Mouse (Mus musculus) forebrain, embryonic 13.5 days (tissue): ENCODE measurements around the gene Mefv. TPM values are rescaled to one million over a fixed set of nuclear protein-coding genes. Genes with fewer than 3 reads are reported as not detected.
"Not testable (repeated sequence)": the region's sequence is repeated elsewhere in the genome, so short reads cannot be mapped to it uniquely, and the experiment has no call there.

Experiments used
- ATAC-seq: fragments of 200-750 bp; cut with Nextera tagmentation; 2 replicates; pipeline ENCODE4 v1.8.0; 2017
- H3K27ac ChIP-seq: fragments of 300-500 bp; sonication (generic); 2 replicates; pipeline ENCODE4 v1.5.1; 2015; ENCODE audit warnings: inconsistent platforms, mild to moderate bottlenecking, moderate library complexity
- H3K27me3 ChIP-seq: fragments of 300-500 bp; sonication (generic); 2 replicates; pipeline ENCODE4 v1.6.1; 2015; ENCODE audit warnings: mild to moderate bottlenecking, inconsistent platforms
- H3K36me3 ChIP-seq: fragments of 300-500 bp; sonication (generic); 2 replicates; pipeline ENCODE4 v1.6.1; 2015; ENCODE audit warnings: mild to moderate bottlenecking, inconsistent platforms; ENCODE audit not compliant: poor library complexity, severe bottlenecking
- H3K4me1 ChIP-seq: fragments of 300-500 bp; sonication (generic); 2 replicates; pipeline ENCODE4 v1.6.1; 2015; ENCODE audit warnings: inconsistent platforms
- H3K4me2 ChIP-seq: fragments of 300-500 bp; sonication (generic); 2 replicates; pipeline ENCODE4 v1.6.1; 2015; ENCODE audit warnings: inconsistent platforms, mild to moderate bottlenecking, moderate library complexity
- H3K4me3 ChIP-seq: fragments of 300-500 bp; sonication (generic); 2 replicates; pipeline ENCODE4 v1.5.1; 2015; ENCODE audit warnings: mild to moderate bottlenecking, inconsistent platforms
- H3K9ac ChIP-seq: fragments of 300-500 bp; sonication (generic); 2 replicates; pipeline ENCODE4 v1.6.1; 2015; ENCODE audit warnings: mild to moderate bottlenecking, inconsistent platforms
- H3K9me3 ChIP-seq: fragments of 300-500 bp; sonication (generic); replicated peaks from 2 replicates; pipeline ENCODE4 v1.6.1; 2016; ENCODE audit warnings: inconsistent platforms
- WGBS: fragments of 180-500 bp; shearing (Covaris S2); methylation state at CpG from one replicate; pipeline ENCODE4 v1.1.7; 2015; 5-methylcytosine and 5-hydroxymethylcytosine counted together
- polyA plus RNA-seq: library from polyadenylated mRNA; unstranded; fragments of >200 nt; fragmentation: Nextera tagmentation; extraction: Ambion mirVana; gene quantifications from 2 replicates; pipeline ENCODE4 v1.2.1, GENCODE M21; 2015

The Mefv gene
- polyA plus RNA-seq, 1 experiment from 2014 or later, result not detected

- Histone ChIP-seq H3K27me3 (no peaks in the 10 kb centered on the region), H3K4me3 (no peak overlapping the region), H3K9me3 (0 out of 2 replicates have a peak, but pooled peaks cover 9% of the 10 kb centered on the region), H3K36me3 (no peaks in the 10 kb centered on the region), H3K4me1 (no peaks in the 10 kb centered on the region), H3K9ac (no peak overlapping the region), H3K27ac (no peak overlapping the region), H3K4me2 (no peak overlapping the region)
- no peak for ATAC-seq
- WGBS, result 76% methylated on average over 1 of the region's 1 CpGs
Observed at GRCm38 (mm10) chr16:3700893-3701292, 17.0 kb downstream of the Mefv start.

- Histone ChIP-seq H3K27ac (no peak overlapping the region), H3K9ac (no peak overlapping the region), H3K4me2 (no peak overlapping the region), H3K4me3 (no peak overlapping the region), H3K27me3 (no peaks in the 10 kb centered on the region), H3K36me3 (no peaks in the 10 kb centered on the region), H3K4me1 (no peaks in the 10 kb centered on the region), H3K9me3 (0 out of 2 replicates have a peak, but pooled peaks cover 9% of the 10 kb centered on the region)
- no peak for ATAC-seq
- WGBS, result 91% methylated on average over 8 of the region's 8 CpGs
Observed at GRCm38 (mm10) chr16:3699281-3699680, 18.6 kb downstream of the Mefv start.

GRCm38 (mm10) chr16:3689608-3690007, 28.3 kb downstream of the Mefv start:
- H3K4me1 ChIP-seq, H3K4me3 ChIP-seq, ATAC-seq, H3K4me2 ChIP-seq, H3K27ac ChIP-seq, H3K36me3 ChIP-seq, H3K9ac ChIP-seq, H3K27me3 ChIP-seq: not testable (repeated sequence)
- peaks cover 11% of the 10 kb centered on the region for H3K9me3 ChIP-seq
- 57% methylated on average over 20 of the region's 20 CpGs for WGBS

Other genes with a start within 250 kb of the Mefv start
- gene Olfr161, start 127.1 kb downstream of the Mefv start, polyA plus RNA-seq, result not detected in 2 replicates
- 57.0 and 59.2 TPM in 2 replicates for gene Zfp263, start 26.0 kb upstream of the Mefv start, polyA plus RNA-seq
- gene Olfr15, start 112.8 kb upstream of the Mefv start, polyA plus RNA-seq, result not detected in 2 replicates
- 1.3 and 1.6 TPM in 2 replicates for gene Zfp174, start 129.2 kb upstream of the Mefv start, polyA plus RNA-seq
- 66.0 and 72.4 TPM in 2 replicates for gene Naa60, start 154.3 kb upstream of the Mefv start, polyA plus RNA-seq
- gene Zfp597, start 166.5 kb upstream of the Mefv start, polyA plus RNA-seq, result 9.6 and 10.8 TPM in 2 replicates
- 3.9 and 5.7 TPM in 2 replicates for gene Gm20695, start 166.6 kb upstream of the Mefv start, polyA plus RNA-seq
- gene 1700037C18Rik, start 190.6 kb upstream of the Mefv start, polyA plus RNA-seq, result 7.9 and 9.7 TPM in 2 replicates
- 30.3 and 35.5 TPM in 2 replicates for gene Cluap1, start 190.7 kb upstream of the Mefv start, polyA plus RNA-seq